Mouse (Mus musculus) testis, adult 2 months (tissue): Measurements from ENCODE around the gene Foxn3.

Experiments used
- CTCF ChIP-seq: fragments of 200-500 bp; IDR thresholded peaks from 2 replicates; pipeline ENCODE4 v1.5.1; 2012; ENCODE audit warnings: low read depth, mild to moderate bottlenecking, inconsistent platforms, low read length, moderate library complexity; ENCODE audit not compliant: control insufficient read depth, insufficient read depth, insufficient replicate concordance
- POLR2A ChIP-seq: fragments of 200-500 bp; IDR thresholded peaks from 2 replicates; pipeline ENCODE4 v1.6.1; 2012; ENCODE audit warnings: low read depth, mild to moderate bottlenecking, inconsistent platforms, low read length, moderate library complexity; ENCODE audit not compliant: control insufficient read depth

DNA sequence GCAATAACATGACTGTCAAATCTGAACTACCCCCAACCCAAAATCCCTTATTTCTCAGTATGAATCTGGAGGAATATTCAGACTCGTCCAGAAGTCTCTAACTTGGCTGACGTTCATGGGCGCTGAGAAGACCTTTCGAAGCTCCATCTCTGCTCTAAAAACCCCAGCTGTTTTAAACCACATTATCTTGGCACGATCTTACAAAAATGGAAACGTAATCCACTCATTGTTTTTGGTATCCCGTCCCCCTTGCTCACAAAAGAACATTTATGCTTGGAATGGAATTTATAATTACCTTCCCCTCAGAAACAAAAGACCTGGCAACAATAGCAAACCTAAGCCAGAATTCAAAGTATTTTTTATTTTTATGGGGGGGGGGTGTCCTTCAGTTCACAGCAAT lies 221.6 kb downstream of the Foxn3 start:
- TF ChIP-seq POLR2A: no peak
- TF ChIP-seq CTCF: no peak
